Comparison of ENCODE assay signal across 19 mouse cellular contexts in the genomic region with DNA sequence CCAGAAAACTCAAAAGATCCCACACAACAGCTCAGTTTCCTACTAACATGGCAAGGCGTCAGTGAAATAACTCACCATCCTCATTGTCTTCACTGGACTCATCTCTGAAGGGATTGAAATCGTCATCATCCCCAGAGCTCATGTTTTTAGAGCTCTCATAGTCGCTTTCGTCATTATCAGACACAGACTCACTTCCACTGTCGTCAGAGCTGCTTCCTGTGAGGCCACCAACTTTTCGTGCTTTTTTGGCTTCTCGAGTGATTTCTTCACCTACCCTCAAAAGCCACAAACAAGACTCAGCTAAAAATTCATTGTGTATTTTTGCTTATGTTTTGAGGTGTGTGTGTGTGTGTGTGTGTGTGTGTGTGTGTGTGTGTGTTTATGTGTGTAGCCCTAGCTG. TPM values are rescaled to one million over a fixed set of nuclear protein-coding genes. Genes with fewer than 3 reads are reported as not detected.
A peak's percentile ranks its signal among the peaks of the same experiment; 100 is the strongest.
DNase-seq lines count a peak whose midpoint lies in the region; ATAC-seq and TF ChIP-seq lines count a peak whose summit lies in the region.
"Had no signal": no experiment of that assay in that cellular context is flagged by ENCODE, and none has a peak within 500 bp of the region (broad histone marks: within the 10 kb centered on the region; RNA-seq: fewer than 3 reads in every experiment).

No protein-coding gene starts in this region.

- DNase-seq in CD4-positive, CD25-positive, alpha-beta regulatory T cell, adult 2 months (ENCODE audit: low read depth, low spot score), result peak; percentile 18
- DNase-seq in forebrain, embryonic 10.5 days (ENCODE audit: extremely low spot score, low spot score), result no peak
- DNase-seq in lung, adult 2 months, result no peak
- no peak for DNase-seq in hindbrain, embryonic 14.5 days (ENCODE audit: low spot score)
- DNase-seq: adrenal gland, postnatal 14 days; cerebellum, adult 18-20 months; cerebellum, adult 9-11 months; embryo, embryonic 11 days; gastrocnemius, postnatal 10 days; heart, adult 2 months; kidney, adult 2 months had no signal

- 95% methylated on average over 7 of the region's 7 CpGs for WGBS in forebrain, embryonic 10.5 days
- 73% methylated on average over 7 of the region's 7 CpGs for WGBS in lung, adult 2 months
- WGBS in hindbrain, embryonic 14.5 days, result 93% methylated on average over 7 of the region's 7 CpGs

- H3K4me3 ChIP-seq in megakaryocyte, embryonic 14.5 days (replicated peaks), result peak overlapping the region; percentile 18
- H3K4me3 ChIP-seq in forebrain, embryonic 10.5 days, result no peak overlapping the region
- H3K4me3 ChIP-seq in lung, adult 2 months (replicated peaks; ENCODE audit: extremely low read depth, low read depth, low read length), result no peak overlapping the region
- no peak overlapping the region for H3K4me3 ChIP-seq in hindbrain, embryonic 14.5 days (replicated peaks; ENCODE audit: low read length)
- H3K4me3 ChIP-seq: embryonic facial prominence, embryonic 15.5 days; forebrain, embryonic 12.5 days; heart, adult 2 months; heart, embryonic 12.5 days had no signal

- H3K36me3 ChIP-seq in megakaryocyte, embryonic 14.5 days (replicated peaks; ENCODE audit: low read length), result peaks cover 91% of the 10 kb centered on the region
- peaks cover 100% of the 10 kb centered on the region for H3K36me3 ChIP-seq in forebrain, embryonic 10.5 days (replicated peaks)
- peaks cover 99% of the 10 kb centered on the region for H3K36me3 ChIP-seq in hindbrain, embryonic 14.5 days (replicated peaks; ENCODE audit: control insufficient read depth, insufficient read depth)

- no peak overlapping the region for H3K9ac ChIP-seq in hindbrain, embryonic 14.5 days
- H3K9ac ChIP-seq: embryonic facial prominence, embryonic 15.5 days; forebrain, embryonic 12.5 days; heart, embryonic 12.5 days had no signal

- no peak for TF ChIP-seq CTCF in lung, adult 2 months (IDR thresholded peaks at IDR 0.05; ENCODE audit: insufficient read depth, low read length)

- no peaks in the 10 kb centered on the region for H3K9me3 ChIP-seq in megakaryocyte, embryonic 14.5 days
- H3K9me3 ChIP-seq in forebrain, embryonic 10.5 days, result no peaks in the 10 kb centered on the region
- H3K9me3 ChIP-seq in hindbrain, embryonic 14.5 days (ENCODE audit: control insufficient read depth, low read length), result no peaks in the 10 kb centered on the region
- H3K9me3 ChIP-seq: embryonic facial prominence, embryonic 15.5 days; forebrain, embryonic 12.5 days; heart, embryonic 12.5 days had no signal

- peaks cover 36% of the 10 kb centered on the region for H3K4me1 ChIP-seq in megakaryocyte, embryonic 14.5 days
- H3K4me1 ChIP-seq in forebrain, embryonic 10.5 days, result no peaks in the 10 kb centered on the region
- H3K4me1 ChIP-seq in lung, adult 2 months (ENCODE audit: control insufficient read depth, insufficient read depth, low read length), result no peaks in the 10 kb centered on the region
- no peaks in the 10 kb centered on the region for H3K4me1 ChIP-seq in hindbrain, embryonic 14.5 days (replicated peaks; ENCODE audit: control insufficient read depth, insufficient read depth, low read length)
- H3K4me1 ChIP-seq: embryonic facial prominence, embryonic 15.5 days; forebrain, embryonic 12.5 days; heart, embryonic 12.5 days had no signal

- H3K4me2 ChIP-seq in hindbrain, embryonic 14.5 days (replicated peaks), result no peak overlapping the region
- H3K4me2 ChIP-seq: embryonic facial prominence, embryonic 15.5 days; forebrain, embryonic 12.5 days; heart, embryonic 12.5 days had no signal

- ATAC-seq in CD4-positive, CD25-positive, alpha-beta regulatory T cell, adult 4 months, result no peak
- peak; percentile 82 for ATAC-seq in granulocyte monocyte progenitor cell, adult 5-6 weeks (replicated peaks; ENCODE audit: poor library complexity, severe bottlenecking)
- no peak for ATAC-seq in hindbrain, embryonic 14.5 days (ENCODE audit: low FRiP score)
- ATAC-seq: forebrain, embryonic 16.5 days; hindbrain, embryonic 16.5 days had no signal

- no peak for TF ChIP-seq POLR2A in lung, adult 2 months (IDR thresholded peaks at IDR 0.05; ENCODE audit: borderline replicate concordance, extremely low read depth, low read depth, low read length)

- H3K27ac ChIP-seq in forebrain, embryonic 10.5 days, result no peak overlapping the region
- H3K27ac ChIP-seq in hindbrain, embryonic 14.5 days, result no peak overlapping the region
- H3K27ac ChIP-seq: embryonic facial prominence, embryonic 15.5 days; forebrain, embryonic 12.5 days; heart, adult 2 months had no signal

- H3K27me3 ChIP-seq in megakaryocyte, embryonic 14.5 days (replicated peaks), result no peaks in the 10 kb centered on the region
- no peaks in the 10 kb centered on the region for H3K27me3 ChIP-seq in forebrain, embryonic 10.5 days (ENCODE audit: poor library complexity, severe bottlenecking)
- H3K27me3 ChIP-seq in hindbrain, embryonic 14.5 days (ENCODE audit: control insufficient read depth, insufficient read depth, low read length), result no peaks in the 10 kb centered on the region
- H3K27me3 ChIP-seq: embryonic facial prominence, embryonic 15.5 days; forebrain, embryonic 12.5 days; heart, embryonic 12.5 days had no signal

RNA-seq across cellular contexts. Expression of a gene that starts 30.8 kb away (rescaled TPM):
- 10 to 100 TPM; 10.1 to 13.1 TPM for polyA plus RNA-seq in CD4-positive, CD25-positive, alpha-beta regulatory T cell, adult 4 months (2017; shearing (Covaris generic))
- 268 and 302 TPM in 2 replicates for total RNA-seq in granulocyte monocyte progenitor cell, adult 5-6 weeks (2014; fragmentation: Nextera tagmentation)
- 157 and 185 TPM in 2 replicates for total RNA-seq in granulocyte monocyte progenitor cell, adult 5-6 weeks (2017)
- polyA plus RNA-seq in megakaryocyte, embryonic 14.5 days (2012; ENCODE audit: insufficient read depth, low replicate concordance), result 125 and 160 TPM in 2 replicates
- 57.3 and 64.7 TPM in 2 replicates for polyA plus RNA-seq in forebrain, embryonic 10.5 days (2016; fragmentation: Nextera tagmentation; extraction: Ambion mirVana)
- 79.4 and 86.2 TPM in 2 replicates for polyA plus RNA-seq in lung, adult 2 months (2012; rRNA removed)
- polyA plus RNA-seq in hindbrain, embryonic 14.5 days (2014; fragmentation: Nextera tagmentation; extraction: Ambion mirVana), result 59.5 and 70.7 TPM in 2 replicates

RNA-seq across cellular contexts. Expression of a gene that starts 32.1 kb away (rescaled TPM):
- 100 to 1,000 TPM; 163 to 182 TPM for polyA plus RNA-seq in CD4-positive, CD25-positive, alpha-beta regulatory T cell, adult 4 months (2017; shearing (Covaris generic))
- total RNA-seq in granulocyte monocyte progenitor cell, adult 5-6 weeks (2014; fragmentation: Nextera tagmentation), result 130 and 135 TPM in 2 replicates
- 167 and 174 TPM in 2 replicates for total RNA-seq in granulocyte monocyte progenitor cell, adult 5-6 weeks (2017)
- 4.3 and 5.8 TPM in 2 replicates for polyA plus RNA-seq in megakaryocyte, embryonic 14.5 days (2012; ENCODE audit: insufficient read depth, low replicate concordance)
- polyA plus RNA-seq in forebrain, embryonic 10.5 days (2016; fragmentation: Nextera tagmentation; extraction: Ambion mirVana), result 85.7 and 88.3 TPM in 2 replicates
- polyA plus RNA-seq in lung, adult 2 months (2012; rRNA removed), result 15.5 and 19.2 TPM in 2 replicates
- 87.6 and 89.3 TPM in 2 replicates for polyA plus RNA-seq in hindbrain, embryonic 14.5 days (2014; fragmentation: Nextera tagmentation; extraction: Ambion mirVana)

RNA-seq across cellular contexts. Expression of a gene that starts 46.0 kb away (rescaled TPM):
- polyA plus RNA-seq in CD4-positive, CD25-positive, alpha-beta regulatory T cell, adult 4 months (2017; shearing (Covaris generic)), result 10 to 100 TPM; 19.8 to 19.9 TPM
- total RNA-seq in granulocyte monocyte progenitor cell, adult 5-6 weeks (2014; fragmentation: Nextera tagmentation), result 210 and 216 TPM in 2 replicates
- 112 and 163 TPM in 2 replicates for total RNA-seq in granulocyte monocyte progenitor cell, adult 5-6 weeks (2017)
- 134 and 294 TPM in 2 replicates for polyA plus RNA-seq in megakaryocyte, embryonic 14.5 days (2012; ENCODE audit: insufficient read depth, low replicate concordance)
- 41.0 and 41.6 TPM in 2 replicates for polyA plus RNA-seq in forebrain, embryonic 10.5 days (2016; fragmentation: Nextera tagmentation; extraction: Ambion mirVana)
- 31.7 and 36.5 TPM in 2 replicates for polyA plus RNA-seq in lung, adult 2 months (2012; rRNA removed)
- polyA plus RNA-seq in hindbrain, embryonic 14.5 days (2014; fragmentation: Nextera tagmentation; extraction: Ambion mirVana), result 23.1 and 23.2 TPM in 2 replicates
